Mouse (Mus musculus): ENCODE data around the gene Stard13. TPM values are rescaled to one million over a fixed set of nuclear protein-coding genes. Genes with fewer than 3 reads are reported as not detected.

The Stard13 gene
- polyA plus RNA-seq, 1 experiment: 1.9 TPM

- Histone ChIP-seq H3K36me3 (ENCODE audit: control insufficient read depth, insufficient read depth, low read length) (no peaks in the 10 kb centered on the region), H3K27ac (ENCODE audit: control insufficient read depth, insufficient read depth, low read length) (no peak overlapping the region), H3K27me3 (ENCODE audit: control insufficient read depth, insufficient read depth, low read length) (no peaks in the 10 kb centered on the region), H3K4me3 (ENCODE audit: control insufficient read depth, insufficient read depth, low read length) (no peak overlapping the region), H3K4me1 (replicated peaks; ENCODE audit: control insufficient read depth, insufficient read depth, low read length) (no peaks in the 10 kb centered on the region)
- TF ChIP-seq POLR2A (IDR thresholded peaks at IDR 0.05; ENCODE audit: control insufficient read depth, extremely low read depth, insufficient read depth, low read length, poor library complexity) (no peak), CTCF (IDR thresholded peaks at IDR 0.05; ENCODE audit: borderline replicate concordance, control insufficient read depth, extremely low read depth, insufficient read depth, low read length, poor library complexity) (no peak)
- no peak for DNase-seq
- 97% methylated on average over 5 of the region's 5 CpGs for WGBS
Observed at GRCm38 (mm10) chr5:151066016-151066415, 167.6 kb downstream of the Stard13 start.

DNA sequence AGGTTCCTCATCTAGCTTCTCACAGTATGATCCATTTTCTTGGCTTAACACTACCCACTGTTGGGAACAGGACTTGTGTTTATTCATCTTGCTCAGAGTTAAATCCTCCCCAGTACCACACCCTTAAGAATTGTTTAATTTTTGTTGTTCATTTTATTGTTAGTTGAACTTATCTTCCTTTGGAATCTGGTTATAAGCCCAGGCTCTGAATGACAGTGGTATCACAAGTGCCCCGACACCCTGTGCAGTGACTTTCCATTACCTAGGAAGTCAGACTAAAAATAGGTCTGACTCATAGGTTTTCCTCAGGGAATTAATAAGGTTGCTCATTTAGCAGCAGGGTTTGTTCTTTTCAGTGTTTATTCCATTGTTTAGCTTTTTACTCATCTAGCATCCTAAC is 168.4 kb downstream of the Stard13 start:
- TF ChIP-seq POLR2A (IDR thresholded peaks at IDR 0.05; ENCODE audit: control insufficient read depth, extremely low read depth, insufficient read depth, low read length, poor library complexity): no peak
- TF ChIP-seq CTCF (IDR thresholded peaks at IDR 0.05; ENCODE audit: borderline replicate concordance, control insufficient read depth, extremely low read depth, insufficient read depth, low read length, poor library complexity): no peak
- 93% methylated on average over 1 of the region's 1 CpGs for WGBS
- H3K27ac ChIP-seq (ENCODE audit: control insufficient read depth, insufficient read depth, low read length): no peak overlapping the region

GRCm38 (mm10) chr5:151061942-151062341 is 171.7 kb downstream of the Stard13 start:
- no peak for TF ChIP-seq CTCF (IDR thresholded peaks at IDR 0.05; ENCODE audit: borderline replicate concordance, control insufficient read depth, extremely low read depth, insufficient read depth, low read length, poor library complexity)
- 97% methylated on average over 2 of the region's 2 CpGs for WGBS
- Histone ChIP-seq H3K36me3 (ENCODE audit: control insufficient read depth, insufficient read depth, low read length) (no peaks in the 10 kb centered on the region), H3K27me3 (ENCODE audit: control insufficient read depth, insufficient read depth, low read length) (no peaks in the 10 kb centered on the region), H3K4me3 (ENCODE audit: control insufficient read depth, insufficient read depth, low read length) (no peak overlapping the region), H3K27ac (ENCODE audit: control insufficient read depth, insufficient read depth, low read length) (no peak overlapping the region), H3K4me1 (replicated peaks; ENCODE audit: control insufficient read depth, insufficient read depth, low read length) (no peaks in the 10 kb centered on the region)
- no peak for DNase-seq

More for the DNA sequence above, 168.4 kb downstream of the Stard13 start:
- Histone ChIP-seq H3K36me3 (ENCODE audit: control insufficient read depth, insufficient read depth, low read length) (no peaks in the 10 kb centered on the region), H3K4me1 (replicated peaks; ENCODE audit: control insufficient read depth, insufficient read depth, low read length) (no peaks in the 10 kb centered on the region), H3K4me3 (ENCODE audit: control insufficient read depth, insufficient read depth, low read length) (no peak overlapping the region), H3K27me3 (ENCODE audit: control insufficient read depth, insufficient read depth, low read length) (no peaks in the 10 kb centered on the region)
- DNase-seq: no peak

- DNase-seq: no peak
- 85% methylated on average over 12 of the region's 12 CpGs for WGBS
- Histone ChIP-seq H3K27ac (ENCODE audit: control insufficient read depth, insufficient read depth, low read length) (no peak overlapping the region), H3K36me3 (ENCODE audit: control insufficient read depth, insufficient read depth, low read length) (no peaks in the 10 kb centered on the region), H3K4me1 (replicated peaks; ENCODE audit: control insufficient read depth, insufficient read depth, low read length) (no peaks in the 10 kb centered on the region), H3K4me3 (ENCODE audit: control insufficient read depth, insufficient read depth, low read length) (no peak overlapping the region), H3K27me3 (ENCODE audit: control insufficient read depth, insufficient read depth, low read length) (no peaks in the 10 kb centered on the region)
- no peak for TF ChIP-seq CTCF (IDR thresholded peaks at IDR 0.05; ENCODE audit: borderline replicate concordance, control insufficient read depth, extremely low read depth, insufficient read depth, low read length, poor library complexity)
- no peak for TF ChIP-seq POLR2A (IDR thresholded peaks at IDR 0.05; ENCODE audit: control insufficient read depth, extremely low read depth, insufficient read depth, low read length, poor library complexity)
Observed at GRCm38 (mm10) chr5:151060476-151060875, 173.2 kb downstream of the Stard13 start.

GRCm38 (mm10) chr5:151059772-151060171 is 173.9 kb downstream of the Stard13 start:
- DNase-seq: no peak
- Histone ChIP-seq H3K27me3 (ENCODE audit: control insufficient read depth, insufficient read depth, low read length) (no peaks in the 10 kb centered on the region), H3K27ac (ENCODE audit: control insufficient read depth, insufficient read depth, low read length) (no peak overlapping the region), H3K4me3 (ENCODE audit: control insufficient read depth, insufficient read depth, low read length) (no peak overlapping the region), H3K36me3 (ENCODE audit: control insufficient read depth, insufficient read depth, low read length) (no peaks in the 10 kb centered on the region), H3K4me1 (replicated peaks; ENCODE audit: control insufficient read depth, insufficient read depth, low read length) (no peaks in the 10 kb centered on the region)
- no peak for TF ChIP-seq POLR2A (IDR thresholded peaks at IDR 0.05; ENCODE audit: control insufficient read depth, extremely low read depth, insufficient read depth, low read length, poor library complexity)
- TF ChIP-seq CTCF (IDR thresholded peaks at IDR 0.05; ENCODE audit: borderline replicate concordance, control insufficient read depth, extremely low read depth, insufficient read depth, low read length, poor library complexity): no peak
- WGBS: 95% methylated on average over 5 of the region's 5 CpGs

DNA sequence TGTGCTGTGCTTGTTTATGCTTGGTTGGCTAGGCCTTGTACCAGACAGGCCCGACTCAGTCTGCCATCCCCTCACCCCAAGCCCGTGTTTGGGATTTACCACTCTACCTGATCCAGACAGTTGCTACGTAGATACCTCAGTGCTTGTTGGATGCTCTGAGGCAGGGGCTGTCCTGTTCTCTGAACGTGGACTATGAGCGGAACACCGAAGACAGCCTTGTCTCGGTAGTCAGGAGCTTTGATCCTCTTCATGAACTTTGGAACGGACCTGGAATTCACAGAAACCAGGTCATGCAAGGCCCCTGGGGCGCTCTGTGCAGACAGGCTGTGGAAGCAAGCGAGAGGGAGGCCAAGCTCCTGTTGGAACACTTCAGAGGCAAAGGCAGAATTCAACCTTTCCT is 174.3 kb downstream of the Stard13 start:
- Histone ChIP-seq H3K36me3 (ENCODE audit: control insufficient read depth, insufficient read depth, low read length) (no peaks in the 10 kb centered on the region), H3K4me3 (ENCODE audit: control insufficient read depth, insufficient read depth, low read length) (no peak overlapping the region), H3K27me3 (ENCODE audit: control insufficient read depth, insufficient read depth, low read length) (no peaks in the 10 kb centered on the region), H3K27ac (ENCODE audit: control insufficient read depth, insufficient read depth, low read length) (no peak overlapping the region), H3K4me1 (replicated peaks; ENCODE audit: control insufficient read depth, insufficient read depth, low read length) (no peaks in the 10 kb centered on the region)
- DNase-seq: no peak
- no peak for TF ChIP-seq CTCF (IDR thresholded peaks at IDR 0.05; ENCODE audit: borderline replicate concordance, control insufficient read depth, extremely low read depth, insufficient read depth, low read length, poor library complexity)
- no peak for TF ChIP-seq POLR2A (IDR thresholded peaks at IDR 0.05; ENCODE audit: control insufficient read depth, extremely low read depth, insufficient read depth, low read length, poor library complexity)
- 96% methylated on average over 10 of the region's 10 CpGs for WGBS

DNA sequence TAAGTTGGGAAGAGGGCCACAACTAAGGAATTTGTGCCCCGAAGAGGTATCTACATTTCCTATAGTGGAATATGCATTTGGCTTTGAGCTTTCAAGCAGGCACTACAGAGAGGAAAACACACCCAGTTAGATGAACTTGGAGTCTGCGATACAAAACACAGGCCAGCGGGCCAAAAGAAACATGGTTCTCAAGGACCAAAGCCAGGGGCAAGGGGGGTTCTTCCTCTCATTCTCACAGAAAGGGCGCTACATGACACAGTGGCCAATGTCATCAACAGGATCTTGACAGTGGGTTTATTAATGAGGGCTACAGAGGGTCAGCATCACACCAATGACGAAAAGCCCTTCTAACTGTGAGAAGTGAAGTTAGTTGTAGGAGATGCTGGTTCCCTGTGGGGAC is 175.9 kb downstream of the Stard13 start:
- no peaks in the 10 kb centered on the region for H3K4me1 ChIP-seq (replicated peaks; ENCODE audit: control insufficient read depth, insufficient read depth, low read length)
- H3K27me3 ChIP-seq (ENCODE audit: control insufficient read depth, insufficient read depth, low read length): no peaks in the 10 kb centered on the region

More for the DNA sequence above, 175.9 kb downstream of the Stard13 start:
- DNase-seq: no peak
- Histone ChIP-seq H3K27ac (ENCODE audit: control insufficient read depth, insufficient read depth, low read length) (no peak overlapping the region), H3K36me3 (ENCODE audit: control insufficient read depth, insufficient read depth, low read length) (no peaks in the 10 kb centered on the region), H3K4me3 (ENCODE audit: control insufficient read depth, insufficient read depth, low read length) (no peak overlapping the region)
- 96% methylated on average over 5 of the region's 5 CpGs for WGBS
- TF ChIP-seq CTCF (IDR thresholded peaks at IDR 0.05; ENCODE audit: borderline replicate concordance, control insufficient read depth, extremely low read depth, insufficient read depth, low read length, poor library complexity) (no peak), POLR2A (IDR thresholded peaks at IDR 0.05; ENCODE audit: control insufficient read depth, extremely low read depth, insufficient read depth, low read length, poor library complexity) (no peak)

All from thymus, adult 2 months (tissue).